In genomic region chr15:79056601-79057000, GRCm38 (mm10) we compare ENCODE assay signal across 26 mouse cellular contexts. TPM values are rescaled to one million over a fixed set of nuclear protein-coding genes. Genes with fewer than 3 reads are reported as not detected.
DNase-seq lines count a peak whose midpoint lies in the region; ATAC-seq lines count a peak whose summit lies in the region.
"Had no signal": no experiment of that assay in that cellular context is flagged by ENCODE, and none has a peak within 500 bp of the region (broad histone marks: within the 10 kb centered on the region; RNA-seq: fewer than 3 reads in every experiment).

No protein-coding gene starts in this region.

- H3K4me1 ChIP-seq in hindbrain, embryonic 13.5 days (replicated peaks): peaks cover 8% of the 10 kb centered on the region
- H3K4me1 ChIP-seq in hindbrain, embryonic 10.5 days (replicated peaks): peaks cover 12% of the 10 kb centered on the region
- H3K4me1 ChIP-seq in kidney, embryonic 15.5 days: peaks cover 18% of the 10 kb centered on the region
- peaks cover 58% of the 10 kb centered on the region for H3K4me1 ChIP-seq in liver, embryonic 12.5 days
- H3K4me1 ChIP-seq in liver, embryonic 11.5 days (replicated peaks; ENCODE audit: control insufficient read depth, insufficient read depth, low read length): peaks cover 22% of the 10 kb centered on the region

- H3K9me3 ChIP-seq in hindbrain, embryonic 13.5 days: no peaks in the 10 kb centered on the region
- H3K9me3 ChIP-seq in hindbrain, embryonic 10.5 days: no peaks in the 10 kb centered on the region
- no peaks in the 10 kb centered on the region for H3K9me3 ChIP-seq in kidney, embryonic 15.5 days (replicated peaks)
- no peaks in the 10 kb centered on the region for H3K9me3 ChIP-seq in liver, embryonic 12.5 days (replicated peaks)
- H3K9me3 ChIP-seq in liver, embryonic 11.5 days (ENCODE audit: control insufficient read depth, low read length): no peaks in the 10 kb centered on the region
- H3K9me3 ChIP-seq: embryonic facial prominence, embryonic 10.5 days; embryonic facial prominence, embryonic 12.5 days; forebrain, embryonic 13.5 days; forebrain, embryonic 15.5 days had no signal

- no peak overlapping the region for H3K4me3 ChIP-seq in hindbrain, embryonic 13.5 days
- H3K4me3 ChIP-seq in hindbrain, embryonic 10.5 days: no peak overlapping the region
- no peak overlapping the region for H3K4me3 ChIP-seq in kidney, embryonic 15.5 days (replicated peaks)
- no peak overlapping the region for H3K4me3 ChIP-seq in liver, embryonic 12.5 days
- no peak overlapping the region for H3K4me3 ChIP-seq in liver, embryonic 11.5 days (ENCODE audit: low read depth, low read length)
- H3K4me3 ChIP-seq: embryonic facial prominence, embryonic 10.5 days; embryonic facial prominence, embryonic 12.5 days; forebrain, embryonic 13.5 days; forebrain, embryonic 15.5 days had no signal

- no peaks in the 10 kb centered on the region for H3K27me3 ChIP-seq in hindbrain, embryonic 13.5 days
- H3K27me3 ChIP-seq in hindbrain, embryonic 10.5 days (ENCODE audit: insufficient read depth, poor library complexity, severe bottlenecking): no peaks in the 10 kb centered on the region
- H3K27me3 ChIP-seq in kidney, embryonic 15.5 days: no peaks in the 10 kb centered on the region
- no peaks in the 10 kb centered on the region for H3K27me3 ChIP-seq in liver, embryonic 12.5 days (replicated peaks)
- H3K27me3 ChIP-seq in liver, embryonic 11.5 days (replicated peaks; ENCODE audit: control insufficient read depth, insufficient read depth, low read length): no peaks in the 10 kb centered on the region
- H3K27me3 ChIP-seq: CH12.LX; embryonic facial prominence, embryonic 12.5 days; forebrain, embryonic 13.5 days; forebrain, embryonic 15.5 days; Patski had no signal

- 0 out of 2 replicates have a peak overlapping the region, but pooled peaks have one; percentile 13 for H3K9ac ChIP-seq in hindbrain, embryonic 13.5 days
- no peak overlapping the region for H3K9ac ChIP-seq in kidney, embryonic 15.5 days
- no peak overlapping the region for H3K9ac ChIP-seq in liver, embryonic 12.5 days
- no peak overlapping the region for H3K9ac ChIP-seq in liver, embryonic 11.5 days (ENCODE audit: low read depth, low read length)
- H3K9ac ChIP-seq: embryonic facial prominence, embryonic 12.5 days; forebrain, embryonic 13.5 days; forebrain, embryonic 15.5 days had no signal

- no peak overlapping the region for H3K4me2 ChIP-seq in hindbrain, embryonic 13.5 days
- no peak overlapping the region for H3K4me2 ChIP-seq in kidney, embryonic 15.5 days
- no peak overlapping the region for H3K4me2 ChIP-seq in liver, embryonic 12.5 days
- H3K4me2 ChIP-seq in liver, embryonic 11.5 days: no peak overlapping the region
- H3K4me2 ChIP-seq: embryonic facial prominence, embryonic 12.5 days; forebrain, embryonic 13.5 days; forebrain, embryonic 15.5 days had no signal

- no peak overlapping the region for H3K27ac ChIP-seq in hindbrain, embryonic 13.5 days
- H3K27ac ChIP-seq in hindbrain, embryonic 10.5 days: no peak overlapping the region
- no peak overlapping the region for H3K27ac ChIP-seq in kidney, embryonic 15.5 days
- 0 out of 2 replicates have a peak overlapping the region, but pooled peaks have one; percentile 7 for H3K27ac ChIP-seq in liver, embryonic 12.5 days
- no peak overlapping the region for H3K27ac ChIP-seq in liver, embryonic 11.5 days (ENCODE audit: low read depth, low read length)
- H3K27ac ChIP-seq: embryonic facial prominence, embryonic 10.5 days; embryonic facial prominence, embryonic 12.5 days; forebrain, embryonic 13.5 days; forebrain, embryonic 15.5 days had no signal

- peaks cover 91% of the 10 kb centered on the region for H3K36me3 ChIP-seq in hindbrain, embryonic 13.5 days
- peaks cover 94% of the 10 kb centered on the region for H3K36me3 ChIP-seq in hindbrain, embryonic 10.5 days
- H3K36me3 ChIP-seq in kidney, embryonic 15.5 days: peaks cover 92% of the 10 kb centered on the region
- H3K36me3 ChIP-seq in liver, embryonic 12.5 days: peaks cover 96% of the 10 kb centered on the region
- peaks cover 62% of the 10 kb centered on the region for H3K36me3 ChIP-seq in liver, embryonic 11.5 days (ENCODE audit: control insufficient read depth, insufficient read depth, low read length)

- ATAC-seq in hindbrain, embryonic 13.5 days (ENCODE audit: low FRiP score): no peak
- no peak for ATAC-seq in kidney, embryonic 15.5 days (replicated peaks; ENCODE audit: low FRiP score)
- ATAC-seq in liver, embryonic 12.5 days: no peak
- ATAC-seq in liver, embryonic 11.5 days (replicated peaks; ENCODE audit: low FRiP score): no peak
- ATAC-seq: activated CD4-positive, CD25-positive, alpha-beta regulatory T cell, adult 4 months; CD4-positive, CD25-positive, alpha-beta regulatory T cell, adult 4 months; forebrain, embryonic 13.5 days; forebrain, embryonic 15.5 days; Patski had no signal

- no peak for DNase-seq in hindbrain, embryonic 10.5 days (ENCODE audit: low spot score)
- DNase-seq in kidney, postnatal 25 days: peak; percentile 23 to 57
- no peak for DNase-seq in liver, embryonic 11.5 days (ENCODE audit: low spot score)
- DNase-seq: adrenal gland, adult 8-10 months; adrenal gland, postnatal 14 days; adrenal gland, postnatal 36 days; B cell, adult 2 months; cerebellum, adult 11-12 months; cerebellum, adult 2 months; cerebellum, adult 9-10 months; cerebellum, postnatal 10 days; cerebellum, postnatal 25 days had no signal

- WGBS in hindbrain, embryonic 13.5 days: 91% methylated on average over 7 of the region's 7 CpGs
- 90% methylated on average over 7 of the region's 7 CpGs for WGBS in hindbrain, embryonic 10.5 days
- 93% methylated on average over 7 of the region's 7 CpGs for WGBS in kidney, embryonic 15.5 days
- WGBS in liver, embryonic 12.5 days (ENCODE audit: insufficient replicate concordance): 92% methylated on average over 7 of the region's 7 CpGs
- WGBS in liver, embryonic 11.5 days: 92% methylated on average over 7 of the region's 7 CpGs

RNA-seq across cellular contexts. Expression of gene Ankrd54, which starts 6.1 kb away (rescaled TPM):
- 50.4 and 51.5 TPM in 2 replicates for polyA plus RNA-seq in hindbrain, embryonic 13.5 days (2015; fragmentation: Nextera tagmentation; extraction: Ambion mirVana)
- 65.9 and 78.2 TPM in 2 replicates for polyA plus RNA-seq in hindbrain, embryonic 10.5 days (2016; fragmentation: Nextera tagmentation; extraction: Ambion mirVana)
- 47.7 and 56.3 TPM in 2 replicates for polyA plus RNA-seq in kidney, embryonic 15.5 days (2015; fragmentation: Nextera tagmentation; extraction: Ambion mirVana)
- 58.9 and 61.4 TPM in 2 replicates for polyA plus RNA-seq in liver, embryonic 12.5 days (2016; fragmentation: Nextera tagmentation; extraction: Ambion mirVana)
- polyA plus RNA-seq in liver, embryonic 11.5 days (2014; fragmentation: Nextera tagmentation; extraction: Ambion mirVana): 57.2 and 61.5 TPM in 2 replicates

RNA-seq across cellular contexts. Expression of gene Galr3, which starts 14.9 kb away (rescaled TPM):
- 0.17 TPM in 1 of 2 replicates, not detected in the other for polyA plus RNA-seq in hindbrain, embryonic 13.5 days (2015; fragmentation: Nextera tagmentation; extraction: Ambion mirVana)
- not detected in 2 replicates for polyA plus RNA-seq in hindbrain, embryonic 10.5 days (2016; fragmentation: Nextera tagmentation; extraction: Ambion mirVana)
- 0.12 and 0.30 TPM in 2 replicates for polyA plus RNA-seq in kidney, embryonic 15.5 days (2015; fragmentation: Nextera tagmentation; extraction: Ambion mirVana)
- polyA plus RNA-seq in liver, embryonic 12.5 days (2016; fragmentation: Nextera tagmentation; extraction: Ambion mirVana): 0.41 and 0.55 TPM in 2 replicates
- polyA plus RNA-seq in liver, embryonic 11.5 days (2014; fragmentation: Nextera tagmentation; extraction: Ambion mirVana): 0.22 and 0.34 TPM in 2 replicates
- polyA plus RNA-seq: activated CD4-positive, CD25-positive, alpha-beta regulatory T cell, adult 4 months; CD4-positive, CD25-positive, alpha-beta regulatory T cell, adult 4 months; embryonic facial prominence, embryonic 10.5 days; embryonic facial prominence, embryonic 12.5 days; embryonic facial prominence, embryonic 14.5 days; forebrain, embryonic 11.5 days; forebrain, embryonic 13.5 days; forebrain, embryonic 15.5 days; G1E had no signal

RNA-seq across cellular contexts. Expression of gene Eif3l, which starts 18.4 kb away (rescaled TPM):
- 179 and 185 TPM in 2 replicates for polyA plus RNA-seq in hindbrain, embryonic 13.5 days (2015; fragmentation: Nextera tagmentation; extraction: Ambion mirVana)
- polyA plus RNA-seq in hindbrain, embryonic 10.5 days (2016; fragmentation: Nextera tagmentation; extraction: Ambion mirVana): 238 and 262 TPM in 2 replicates
- polyA plus RNA-seq in kidney, embryonic 15.5 days (2015; fragmentation: Nextera tagmentation; extraction: Ambion mirVana): 243 and 247 TPM in 2 replicates
- polyA plus RNA-seq in liver, embryonic 12.5 days (2016; fragmentation: Nextera tagmentation; extraction: Ambion mirVana): 188 and 201 TPM in 2 replicates
- polyA plus RNA-seq in liver, embryonic 11.5 days (2014; fragmentation: Nextera tagmentation; extraction: Ambion mirVana): 257 and 291 TPM in 2 replicates

RNA-seq across cellular contexts. Expression of gene H1f0, which starts 28.4 kb away (rescaled TPM):
- polyA plus RNA-seq in hindbrain, embryonic 13.5 days (2015; fragmentation: Nextera tagmentation; extraction: Ambion mirVana): 259 and 266 TPM in 2 replicates
- 447 and 561 TPM in 2 replicates for polyA plus RNA-seq in hindbrain, embryonic 10.5 days (2016; fragmentation: Nextera tagmentation; extraction: Ambion mirVana)
- 513 and 545 TPM in 2 replicates for polyA plus RNA-seq in kidney, embryonic 15.5 days (2015; fragmentation: Nextera tagmentation; extraction: Ambion mirVana)
- 114 and 122 TPM in 2 replicates for polyA plus RNA-seq in liver, embryonic 12.5 days (2016; fragmentation: Nextera tagmentation; extraction: Ambion mirVana)
- 124 and 138 TPM in 2 replicates for polyA plus RNA-seq in liver, embryonic 11.5 days (2014; fragmentation: Nextera tagmentation; extraction: Ambion mirVana)

RNA-seq across cellular contexts. Expression of gene Micall1, which starts 52.1 kb away (rescaled TPM):
- 8.7 and 10.3 TPM in 2 replicates for polyA plus RNA-seq in hindbrain, embryonic 13.5 days (2015; fragmentation: Nextera tagmentation; extraction: Ambion mirVana)
- polyA plus RNA-seq in hindbrain, embryonic 10.5 days (2016; fragmentation: Nextera tagmentation; extraction: Ambion mirVana): 7.0 and 8.8 TPM in 2 replicates
- polyA plus RNA-seq in kidney, embryonic 15.5 days (2015; fragmentation: Nextera tagmentation; extraction: Ambion mirVana): 8.6 and 11.0 TPM in 2 replicates
- 3.0 and 3.2 TPM in 2 replicates for polyA plus RNA-seq in liver, embryonic 12.5 days (2016; fragmentation: Nextera tagmentation; extraction: Ambion mirVana)
- 4.1 and 5.7 TPM in 2 replicates for polyA plus RNA-seq in liver, embryonic 11.5 days (2014; fragmentation: Nextera tagmentation; extraction: Ambion mirVana)

Comparison
In these comparisons a context has a peak if more than half of its experiments do, and no peak if none do; other contexts are left out.
1. DNase-seq: peak in kidney, postnatal 25 days (2 of 2); none in hindbrain, embryonic 10.5 days (single experiment) and liver, embryonic 11.5 days (single experiment).